Mouse (Mus musculus) mouse embryonic stem cell (cell line): Measurements from ENCODE around the gene Igf2r.

Experiments
- in situ Hi-C, 2 experiments: fragments of 300-500 bp; cut with MboI; formaldehyde crosslinking; loops; 1 replicate in 1 of 2; 3 replicates in 1 of 2; pipeline ENCODE4 v1.14.3; 2019 to 2020; ENCODE audit warnings: low sequenced_read_pairs in 2 of 2, low pct_unique_long_range_greater_than_20kb in 1 of 2, mixed read lengths in 1 of 2; ENCODE audit not compliant: unreplicated experiment in 1 of 2

Igf2r gene

DNA sequence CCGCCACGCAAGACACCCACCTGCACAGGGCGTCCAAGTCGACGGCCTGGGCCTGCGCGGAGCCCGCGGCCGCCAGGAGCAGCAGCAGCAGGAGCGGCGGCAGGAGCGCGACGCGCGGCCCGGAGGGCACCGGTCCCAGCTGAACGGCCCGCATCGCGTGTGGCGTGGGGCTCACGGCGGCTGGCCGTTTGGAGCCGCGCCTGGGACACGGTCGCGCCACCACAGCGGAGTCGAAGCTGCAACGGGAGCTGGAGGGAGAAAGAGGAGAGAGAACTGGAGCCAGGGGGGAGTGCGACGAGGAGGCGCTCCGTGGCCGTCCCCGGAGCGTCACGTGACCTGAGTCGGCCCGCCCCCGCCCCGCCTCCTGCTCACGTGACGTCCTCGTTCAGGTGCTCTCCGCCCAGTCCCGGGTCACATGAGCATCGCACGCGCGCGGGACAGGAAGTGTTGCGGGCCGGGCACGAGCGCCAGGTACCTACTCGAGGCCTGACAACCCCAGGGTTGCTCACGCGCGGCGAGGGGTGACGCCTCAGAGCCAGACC lies at the start of gene Igf2r:
Gene Igf2r, minus strand, starts transcription at position 285 of the 542 bp plus-strand sequence.
- in situ Hi-C loops, result no loop called here

DNA sequence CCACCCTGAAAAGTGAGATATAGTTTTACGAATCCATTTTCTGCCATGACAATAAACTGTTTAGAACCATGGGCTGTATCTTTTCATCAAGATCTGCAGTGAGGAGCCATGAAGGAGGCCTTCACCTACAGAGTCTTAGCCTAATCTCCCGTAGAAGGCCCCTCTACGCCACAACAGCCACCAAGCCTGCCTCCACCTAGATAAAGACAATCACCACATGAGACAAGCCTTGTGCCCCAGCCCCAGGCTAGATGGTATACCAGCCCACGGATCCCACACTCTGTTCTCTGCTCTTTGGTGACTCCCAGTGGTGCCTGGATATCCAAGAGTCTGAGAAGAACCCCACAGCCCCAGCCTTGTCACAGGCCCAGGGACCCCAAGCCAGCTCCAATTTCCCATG lies 46.4 kb upstream of the Igf2r start:
- in situ Hi-C loops, result loop anchor here in 1 of 2 experiments (25.0 kb wide), 1 partner anchor 354 kb away; no protein-coding TSS in a partner anchor

DNA sequence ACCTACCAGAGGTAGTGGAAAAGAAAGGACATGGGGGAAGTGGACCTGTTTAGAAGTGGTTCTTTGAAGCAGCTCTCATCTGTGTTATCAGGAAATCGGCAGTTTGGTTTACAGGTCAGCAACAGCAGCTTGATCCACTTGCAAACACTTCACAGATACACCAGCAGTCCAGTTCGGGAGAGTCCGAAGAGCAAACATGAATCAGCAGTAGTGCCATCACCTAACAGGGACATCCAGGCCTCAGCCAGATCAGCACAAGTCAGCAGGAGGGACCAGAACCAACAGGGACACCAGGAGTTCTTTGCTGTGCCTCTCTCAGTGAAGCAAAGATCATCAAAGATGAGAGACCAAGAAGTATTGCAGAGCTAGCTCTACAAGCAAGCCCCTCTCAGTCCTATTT lies 45.0 kb upstream of the Igf2r start:
- in situ Hi-C loops, result loop anchor here in 1 of 2 experiments (25.0 kb wide), 1 partner anchor 352 kb away; no protein-coding TSS in a partner anchor

DNA sequence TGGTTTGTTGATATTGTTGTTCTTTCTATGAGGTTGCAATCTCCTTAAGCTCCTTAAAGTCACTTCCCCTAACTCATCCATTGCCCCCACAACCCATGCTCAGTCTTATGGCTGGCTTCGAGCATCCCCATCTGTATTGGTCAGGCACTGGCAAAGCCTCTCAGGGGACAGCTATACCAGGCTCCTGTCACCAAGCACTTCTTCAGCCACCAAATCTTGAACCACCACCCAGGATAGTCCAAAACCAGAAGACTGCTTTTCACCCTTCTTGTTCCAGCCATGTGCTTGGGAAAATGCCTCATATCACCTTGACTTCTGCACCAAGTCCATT lies 41.5 kb upstream of the Igf2r start:
- in situ Hi-C loops, result loop anchor here in 1 of 2 experiments (25.0 kb wide), 1 partner anchor 349 kb away; no protein-coding TSS in a partner anchor

DNA sequence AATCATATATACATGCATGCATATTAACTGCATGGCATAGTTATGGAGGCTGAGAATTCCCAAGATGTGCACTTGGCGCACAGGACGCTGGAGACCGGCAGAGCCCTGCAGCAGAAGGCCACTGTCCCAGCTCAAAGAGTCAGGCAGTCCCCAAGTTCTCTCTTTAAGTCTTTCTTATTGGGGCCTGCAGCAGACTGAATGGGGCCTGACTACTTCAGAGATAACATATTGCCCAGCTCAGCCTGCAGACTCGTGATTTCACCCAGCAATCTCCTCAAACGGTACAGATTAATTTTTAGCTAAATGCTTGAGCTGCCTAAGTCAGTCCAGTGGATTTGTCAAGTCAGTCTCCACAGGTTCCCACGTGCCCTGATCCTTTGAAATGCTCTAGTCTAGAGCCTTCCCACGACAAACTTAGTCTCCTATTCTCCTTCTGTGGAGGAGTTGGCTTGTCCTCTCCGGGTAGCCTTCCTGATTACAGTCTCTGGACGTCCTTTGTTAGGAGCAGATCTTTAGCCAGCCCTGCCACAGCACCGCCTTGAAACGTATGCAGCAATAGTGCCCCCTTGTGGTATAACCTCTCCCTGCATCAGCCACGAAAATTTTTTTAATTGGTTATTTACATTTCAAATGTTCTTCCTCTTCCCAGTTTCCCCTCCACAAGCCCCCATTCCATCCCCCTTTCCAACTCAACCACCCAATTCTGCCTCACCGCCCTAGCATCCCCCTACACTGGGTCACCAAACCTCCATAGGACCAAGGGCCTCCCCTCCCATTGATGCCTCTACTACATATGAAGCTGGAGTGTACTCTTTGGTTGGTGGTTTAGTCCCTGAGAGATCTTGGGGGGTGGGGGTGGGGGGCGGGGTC lies 40.9 kb upstream of the Igf2r start:
- in situ Hi-C loops, result loop anchor here in 1 of 2 experiments (25.0 kb wide), 1 partner anchor 348 kb away; no protein-coding TSS in a partner anchor

DNA sequence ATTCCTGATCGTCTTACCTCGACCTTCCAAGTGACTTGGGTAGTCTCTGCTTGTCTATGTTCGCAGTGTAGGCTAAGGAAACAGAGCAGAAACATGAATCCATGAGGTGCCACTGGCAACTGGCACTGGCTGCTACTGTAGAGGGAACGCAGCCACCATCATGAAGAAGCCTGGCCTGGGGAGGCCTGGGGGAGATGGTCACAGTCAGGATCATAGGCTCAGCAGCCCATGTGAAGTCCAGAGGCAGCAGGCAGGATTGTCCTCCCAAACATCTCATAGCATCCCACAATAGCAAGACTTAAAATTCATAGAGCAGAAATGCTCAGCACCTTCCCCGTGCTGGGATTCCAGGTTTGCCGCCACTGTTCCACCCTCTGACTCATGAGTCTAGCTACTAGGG lies 39.4 kb upstream of the Igf2r start:
- in situ Hi-C loops, result loop anchor here in 1 of 2 experiments (25.0 kb wide), 1 partner anchor 347 kb away; no protein-coding TSS in a partner anchor

DNA sequence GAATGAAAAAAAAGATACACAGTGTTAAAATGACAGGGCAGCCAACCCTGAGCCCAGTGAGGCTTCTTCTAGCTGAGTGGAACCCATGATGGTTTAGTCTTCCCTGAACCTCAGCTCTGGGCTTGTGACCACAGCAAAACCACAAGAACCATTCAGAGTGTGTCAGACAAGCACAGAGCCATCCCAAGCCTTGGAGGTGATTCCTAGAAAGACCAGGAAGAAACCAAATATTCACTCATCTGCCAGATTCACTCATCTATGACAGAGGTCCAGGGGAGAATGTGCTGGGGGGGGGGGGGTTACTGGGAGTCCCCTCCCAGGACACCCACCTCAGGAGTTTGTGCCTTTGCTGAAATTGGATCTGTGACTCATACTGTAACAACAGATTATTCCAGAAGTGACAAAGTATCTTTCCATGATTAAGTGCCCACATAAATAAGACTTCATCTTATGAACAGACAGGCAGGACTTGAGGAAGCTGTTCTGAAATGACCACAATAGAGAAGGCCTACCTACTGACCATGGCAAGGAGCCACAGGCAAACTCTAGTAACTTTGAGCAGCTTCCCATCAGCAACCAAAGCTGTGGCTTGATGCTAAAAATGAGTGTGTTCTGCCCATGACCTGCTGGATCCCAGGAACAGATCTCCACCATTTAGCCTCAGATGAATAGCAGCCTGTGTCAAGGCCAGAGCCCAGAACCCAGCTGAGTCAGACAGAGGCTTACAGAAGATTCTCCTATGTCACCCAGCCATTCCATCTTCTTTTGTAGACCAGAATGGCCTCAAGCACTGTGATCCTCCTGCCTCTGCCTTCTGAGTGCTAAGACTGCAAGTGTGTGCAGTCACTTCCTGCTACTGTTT lies 35.4 kb upstream of the Igf2r start:
- in situ Hi-C loops, result loop anchor here in 1 of 2 experiments (25.0 kb wide), 1 partner anchor 343 kb away; no protein-coding TSS in a partner anchor

DNA sequence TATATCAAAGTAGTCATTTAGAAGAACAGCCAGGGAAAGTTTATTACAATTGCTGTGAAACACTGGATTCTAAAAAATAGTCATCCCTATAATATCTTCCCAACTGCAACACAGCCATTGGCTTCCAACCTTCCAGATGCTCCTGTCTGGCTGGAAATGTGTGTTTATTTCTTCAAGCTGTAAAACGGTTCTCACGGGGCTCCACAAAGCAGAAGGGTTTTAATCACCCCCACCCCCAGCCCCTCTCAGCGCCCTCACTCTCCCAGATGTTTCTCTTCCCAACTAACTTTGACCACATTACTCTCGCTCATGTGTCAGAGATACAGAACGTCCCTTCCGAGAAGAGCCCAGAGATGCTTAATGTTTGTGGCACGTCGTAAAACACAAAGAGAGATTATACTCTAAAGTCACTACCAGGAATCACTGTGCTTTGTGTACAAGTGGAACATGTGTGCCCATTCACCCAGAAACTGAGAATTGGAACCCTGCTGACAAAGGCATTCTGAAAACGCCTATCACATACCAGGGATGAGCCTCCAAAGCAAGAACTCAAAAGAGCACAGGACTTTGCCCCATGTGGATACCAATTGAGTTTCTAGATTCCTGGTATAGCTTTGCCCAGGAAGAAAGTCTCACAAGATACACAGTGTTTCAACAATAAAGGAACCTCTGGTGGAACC lies 32.5 kb upstream of the Igf2r start:
- in situ Hi-C loops, result loop anchor here in 1 of 2 experiments (25.0 kb wide), 1 partner anchor 340 kb away; no protein-coding TSS in a partner anchor

DNA sequence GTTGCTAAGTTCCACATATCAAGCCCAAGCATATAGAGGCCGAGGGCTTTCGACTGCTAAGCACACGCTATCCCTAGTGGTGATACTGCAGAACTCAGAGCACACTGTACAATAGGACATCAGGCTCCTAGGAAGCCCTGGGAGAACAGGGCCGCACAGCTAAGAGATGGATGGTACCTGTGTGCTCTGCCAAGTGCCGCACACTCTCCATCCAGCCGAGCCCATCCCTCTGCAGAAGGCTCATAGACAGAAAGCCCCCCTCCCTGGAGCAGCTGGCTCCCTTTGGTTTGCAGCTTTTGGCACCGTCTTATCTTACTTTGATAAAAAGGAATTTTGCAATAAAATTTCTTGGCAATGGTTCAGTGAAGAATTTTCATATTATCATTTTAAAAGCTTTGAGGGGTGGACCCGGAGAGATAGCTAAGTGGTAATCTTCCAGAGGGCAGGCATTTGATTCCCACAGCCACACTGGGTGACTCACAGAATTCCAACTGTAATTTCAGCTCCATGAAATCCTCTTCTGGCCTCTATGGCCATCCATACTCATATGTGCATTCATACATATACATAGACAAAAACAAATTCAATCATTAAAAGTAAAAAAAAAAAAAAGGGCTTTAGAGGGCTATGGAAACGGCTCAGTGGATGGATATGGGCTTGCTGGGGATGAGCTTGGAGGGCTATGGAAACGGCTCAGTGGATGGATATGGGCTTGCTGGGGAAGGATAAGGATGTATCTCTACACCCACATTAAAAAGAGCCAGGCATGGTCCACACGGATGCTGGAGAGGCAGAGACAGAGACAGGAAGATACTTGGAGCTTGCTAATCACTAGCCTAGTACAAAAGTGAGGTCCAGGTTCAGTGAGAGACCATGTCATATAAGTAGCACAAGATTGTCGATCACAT lies 30.2 kb upstream of the Igf2r start:
- in situ Hi-C loops, result loop anchor here in 1 of 2 experiments (25.0 kb wide), 1 partner anchor 337 kb away; no protein-coding TSS in a partner anchor

DNA sequence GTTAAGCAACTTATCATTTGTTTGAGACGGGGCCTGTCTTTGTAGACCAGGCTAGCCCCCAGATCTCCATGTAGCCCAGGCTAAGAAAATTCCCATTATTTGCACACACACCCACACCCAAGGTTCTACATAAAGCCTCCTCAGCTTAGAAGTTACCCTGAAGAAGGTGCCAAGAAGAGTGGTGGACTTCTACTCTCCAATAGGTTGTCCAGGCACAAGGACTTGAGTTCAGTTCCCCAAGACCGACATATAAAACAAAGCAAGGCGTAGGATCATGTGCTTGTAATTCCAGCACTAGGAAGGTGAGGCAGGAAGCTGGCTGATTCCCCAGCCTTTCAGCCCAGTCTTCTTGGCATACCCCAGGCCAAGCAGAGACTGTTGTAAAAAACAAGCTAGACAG lies 29.1 kb upstream of the Igf2r start:
- in situ Hi-C loops, result no loop called here

DNA sequence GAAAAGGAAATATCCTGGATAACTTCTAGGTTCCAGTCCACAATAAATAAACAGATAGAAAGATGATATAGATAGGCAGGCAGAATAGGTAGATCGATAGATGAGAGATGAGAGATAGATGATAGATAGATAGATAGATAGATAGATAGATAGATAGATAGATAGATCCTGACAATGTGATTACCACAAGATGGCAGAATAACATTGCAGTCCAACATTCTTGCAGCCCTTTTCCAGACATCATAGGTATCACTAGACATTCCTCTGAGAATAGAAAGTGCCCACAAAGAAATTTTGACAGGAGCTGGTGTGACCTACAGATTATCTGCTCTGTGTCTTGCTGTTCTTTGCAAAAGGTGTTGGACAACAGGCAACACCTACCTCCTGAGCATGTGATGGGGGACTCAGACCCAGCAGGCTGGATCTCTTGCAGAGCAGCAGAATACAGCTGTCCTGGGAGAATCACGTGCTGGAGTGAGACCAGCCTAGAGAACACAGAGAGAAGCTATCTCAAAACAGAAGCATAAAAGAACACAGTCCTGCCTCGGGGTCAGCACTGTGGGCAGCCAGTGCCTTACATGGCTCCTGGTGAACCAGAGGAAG lies 28.1 kb upstream of the Igf2r start:
- in situ Hi-C loops, result no loop called here

DNA sequence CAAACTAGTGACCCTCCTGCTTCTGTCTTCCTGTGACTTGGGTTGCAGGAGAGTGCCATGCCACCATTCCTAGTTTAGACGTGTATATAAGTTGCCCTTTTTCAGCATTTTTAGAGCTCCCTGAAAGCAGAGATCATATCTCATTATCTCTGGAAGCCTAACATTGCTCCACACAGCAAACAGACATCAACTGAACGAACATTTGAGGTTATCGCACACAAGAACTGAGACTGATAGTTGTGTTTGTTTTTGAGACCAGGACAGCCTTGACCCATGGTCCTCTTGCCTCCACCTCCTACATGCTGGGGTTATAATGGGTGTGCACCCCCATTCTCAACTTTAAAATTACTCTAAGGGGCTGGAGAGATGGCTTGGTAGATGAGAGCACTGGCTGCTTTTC lies 27.2 kb upstream of the Igf2r start:
- in situ Hi-C loops, result no loop called here

DNA sequence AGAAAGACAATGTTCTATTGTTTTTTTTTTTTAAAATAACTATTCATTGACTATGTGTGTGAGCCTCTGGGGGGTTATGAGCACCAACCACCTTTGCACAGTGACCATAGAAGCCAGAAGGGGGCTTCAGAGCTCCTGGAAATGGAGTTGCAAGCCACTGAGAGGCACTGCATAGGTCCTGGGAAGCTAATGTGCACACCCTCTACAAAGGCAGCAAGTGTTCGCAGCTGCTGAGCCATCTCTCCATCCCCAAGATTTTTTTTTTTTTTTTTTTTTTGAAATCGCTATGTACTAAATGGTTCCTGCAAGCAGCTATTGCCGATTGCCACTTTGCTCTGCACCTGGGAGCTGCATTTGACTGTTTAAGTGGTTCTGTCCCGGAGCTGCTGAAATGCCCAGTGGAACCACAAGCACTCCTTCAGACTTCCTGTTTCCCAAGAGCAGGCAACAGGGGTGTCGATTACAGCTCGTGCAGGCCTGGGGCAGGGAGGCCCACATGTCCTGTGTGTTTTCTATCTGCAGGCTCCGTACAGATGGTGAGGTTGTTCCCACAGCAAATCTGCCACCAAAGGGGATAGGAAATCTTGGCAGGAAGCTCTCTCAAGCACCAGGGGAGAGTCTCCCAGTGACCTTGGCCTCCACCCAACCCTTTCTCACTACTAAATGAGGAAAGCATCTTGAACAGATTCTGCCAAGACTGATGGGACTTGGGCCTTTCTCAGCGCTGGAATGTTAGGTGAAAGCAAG lies 24.4 kb upstream of the Igf2r start:
- in situ Hi-C loops, result no loop called here

DNA sequence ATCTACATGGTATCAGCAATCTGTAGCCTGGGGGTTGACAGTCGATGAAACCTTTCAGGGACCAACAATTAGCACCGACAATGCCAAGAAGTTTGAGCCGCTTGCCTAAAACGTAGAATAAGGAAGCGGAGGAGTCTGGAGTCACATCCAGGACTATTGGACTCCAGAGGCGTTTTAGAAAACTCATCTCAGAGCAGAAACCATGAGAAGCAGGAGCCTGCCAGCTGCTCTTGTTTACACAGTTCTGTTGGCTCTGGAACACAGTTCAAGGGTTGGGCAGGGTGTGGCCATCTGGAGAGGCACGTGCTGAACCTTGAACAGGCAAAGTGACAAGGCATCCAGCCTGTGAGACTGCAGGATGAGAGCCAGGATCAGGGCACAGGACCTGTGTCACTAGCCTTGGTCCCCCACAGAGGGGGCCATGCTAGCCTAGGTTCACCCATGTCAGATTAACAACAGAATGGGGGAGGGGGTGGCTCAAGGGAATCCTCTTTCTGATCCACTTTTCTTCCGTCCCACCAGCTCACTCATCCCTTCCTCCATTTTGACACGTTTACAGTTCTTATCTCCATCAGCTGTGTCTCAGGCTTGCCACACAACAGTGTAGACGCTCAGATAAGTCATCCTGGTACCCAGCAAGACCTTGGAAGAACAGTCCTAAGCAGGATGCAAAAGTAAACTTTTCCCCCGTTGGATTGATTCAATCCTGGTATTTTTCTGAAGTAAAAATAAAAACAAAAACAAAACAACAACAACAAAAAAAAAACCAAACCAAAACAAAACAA lies 23.1 kb upstream of the Igf2r start:
- in situ Hi-C loops, result no loop called here

DNA sequence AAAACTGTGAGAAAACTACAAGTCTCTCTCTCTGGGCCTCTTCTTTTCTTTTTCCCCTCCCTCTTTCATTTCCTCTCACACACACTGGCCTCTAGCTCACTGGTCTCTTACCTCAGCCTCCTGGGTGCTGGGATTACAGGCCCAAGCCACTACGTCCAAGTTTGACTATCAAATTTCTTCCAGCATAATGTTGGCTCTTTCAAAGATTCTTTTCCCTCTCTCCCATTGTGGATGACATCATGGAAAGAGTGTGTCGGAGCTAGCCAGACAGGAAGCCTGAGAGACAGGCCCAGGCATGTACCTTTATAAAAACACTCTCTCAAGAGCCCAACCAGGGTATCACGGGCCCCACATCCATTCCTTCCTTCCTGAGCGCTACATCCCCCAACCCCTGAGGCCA lies 22.0 kb upstream of the Igf2r start:
- in situ Hi-C loops, result no loop called here

DNA sequence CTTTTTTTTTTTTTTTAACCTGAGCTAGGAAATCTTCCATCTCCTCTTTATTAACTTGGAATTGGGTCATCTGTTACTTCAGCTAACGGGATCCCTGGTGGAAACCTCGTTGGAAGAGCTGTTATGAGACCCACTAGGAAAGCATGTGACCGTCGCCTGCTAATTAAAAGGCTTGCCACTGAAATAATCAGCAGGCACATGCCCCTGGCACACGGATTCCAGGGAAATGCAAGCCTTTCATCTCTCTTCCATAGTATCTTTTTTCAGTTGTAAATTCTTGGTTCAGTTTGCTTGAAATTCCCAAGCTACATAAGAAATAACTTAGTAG lies 21.6 kb upstream of the Igf2r start:
- in situ Hi-C loops, result no loop called here
